Mouse (Mus musculus): ENCODE measurements around the gene Rnf43. TPM values are rescaled to one million over a fixed set of nuclear protein-coding genes. Genes with fewer than 3 reads are reported as not detected.

Gene Rnf43
- total RNA-seq, 2 experiments from 2014 or later: 3.4 to 4.0 TPM

DNA sequence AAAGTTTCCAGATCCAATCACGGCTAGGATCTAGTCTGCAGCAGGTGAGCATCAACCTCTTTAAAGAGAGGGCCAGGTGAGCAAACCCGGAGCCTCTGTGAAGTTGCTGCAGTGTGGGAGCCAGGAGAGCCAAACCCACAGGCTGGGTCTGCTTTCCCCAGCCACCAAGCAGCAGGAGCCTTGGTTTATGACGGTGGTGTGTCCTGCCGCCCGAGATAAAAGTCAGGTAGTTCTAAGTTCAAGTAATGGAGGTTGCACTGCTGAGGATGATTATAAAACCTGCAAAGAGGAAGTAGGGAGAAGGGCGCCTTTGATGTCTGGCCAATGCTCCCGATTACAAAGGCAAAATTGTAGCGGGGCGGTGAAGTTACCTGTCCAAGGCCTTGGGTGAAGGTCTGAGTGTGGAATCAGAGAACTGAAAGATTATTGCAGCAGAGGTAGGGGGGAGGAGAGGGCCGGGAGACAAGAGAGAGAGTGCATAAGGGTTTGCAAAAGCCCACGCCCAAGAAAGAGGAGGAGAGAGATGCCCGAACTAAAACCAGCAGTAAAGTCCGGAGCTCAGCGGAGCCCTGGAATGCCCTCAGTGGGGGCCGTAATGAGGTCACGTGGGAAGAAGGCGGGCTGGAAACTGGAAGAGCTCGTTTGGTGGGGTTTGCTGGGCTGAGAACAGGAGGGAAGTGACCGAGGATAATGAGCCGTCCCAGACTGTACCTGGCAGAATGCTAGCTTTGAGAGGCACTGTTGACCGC, 47.2 kb downstream of the Rnf43 start:
- ATAC-seq (ENCODE audit: poor library complexity, severe bottlenecking): peak; percentile 72

DNA sequence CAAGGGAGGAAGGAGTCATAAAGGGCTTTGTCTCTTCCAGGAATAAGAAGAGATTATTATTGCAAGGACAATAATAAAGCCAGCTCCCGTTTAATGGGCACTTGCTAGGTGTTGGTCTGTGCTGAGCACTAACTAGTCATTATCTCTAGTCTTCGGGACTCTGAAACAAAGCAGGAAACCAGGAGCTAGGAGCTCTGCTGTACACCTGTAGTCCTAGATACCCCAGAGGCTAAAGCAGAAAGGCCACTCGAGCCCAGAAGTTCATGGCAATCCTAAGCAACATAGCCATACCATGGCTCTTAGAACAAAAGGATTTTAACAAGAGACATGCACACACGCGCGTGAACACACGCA, 47.7 kb downstream of the Rnf43 start:
- no peak for ATAC-seq (ENCODE audit: poor library complexity, severe bottlenecking)

DNA sequence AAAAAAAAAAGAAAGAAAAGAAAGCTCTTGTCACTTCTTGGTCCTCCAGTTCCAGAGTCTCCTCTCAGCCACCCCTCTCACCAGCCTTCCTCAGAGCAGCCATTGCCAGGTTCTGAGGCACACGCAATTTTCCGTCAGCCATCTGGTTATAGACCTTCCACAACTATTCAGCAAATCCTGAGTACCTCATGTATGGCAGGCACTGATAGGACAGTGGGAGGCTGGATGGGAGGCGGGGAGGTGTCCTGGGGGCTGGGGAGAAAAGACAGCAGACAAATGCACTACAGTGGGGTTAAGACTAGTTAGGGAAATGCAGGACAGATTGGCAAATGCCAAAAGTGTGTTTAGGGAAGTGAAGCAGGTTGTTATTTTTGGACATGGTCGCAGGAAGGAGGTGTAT, 49.7 kb downstream of the Rnf43 start:
- no peak for ATAC-seq (ENCODE audit: poor library complexity, severe bottlenecking)

DNA sequence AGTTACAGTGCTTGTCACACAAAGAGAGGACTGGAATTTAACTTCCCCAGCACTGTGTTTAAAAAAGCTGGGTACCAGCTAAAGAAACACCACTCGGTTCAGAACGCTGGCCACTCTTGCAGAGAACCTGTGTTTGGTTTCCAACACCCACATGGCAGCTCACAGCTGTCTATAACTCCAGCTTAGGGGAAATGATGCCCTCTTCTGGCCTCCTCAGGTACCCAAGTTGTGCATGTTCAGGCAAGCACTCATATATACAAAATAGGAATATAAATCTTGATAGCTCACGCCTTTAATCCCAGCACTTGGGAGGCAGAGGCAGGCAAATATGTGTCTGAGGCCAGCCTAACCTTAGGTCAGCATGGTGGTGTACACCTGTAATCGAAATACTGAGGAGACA, 53.5 kb downstream of the Rnf43 start:
- no peak for ATAC-seq (ENCODE audit: poor library complexity, severe bottlenecking)

DNA sequence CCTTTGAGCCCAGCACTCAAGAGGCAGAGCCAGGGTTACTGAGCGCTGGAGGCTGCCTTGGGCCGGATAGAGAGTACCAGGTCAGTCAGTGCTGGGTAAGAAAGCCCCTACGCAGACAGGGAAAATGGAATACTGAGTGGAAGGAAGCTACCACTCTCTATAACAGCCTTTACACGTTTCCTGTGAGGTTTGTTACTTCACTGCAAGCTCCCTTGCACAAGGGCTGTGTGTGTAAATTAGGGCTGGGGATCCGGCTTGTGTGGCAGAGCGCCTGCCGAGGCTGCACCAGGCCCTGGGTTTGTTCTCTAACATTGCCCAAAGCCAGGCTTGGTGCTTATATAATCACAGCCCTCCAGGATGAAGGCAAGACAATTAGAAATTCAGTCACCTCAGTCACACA, 57.0 kb downstream of the Rnf43 start:
- ATAC-seq (ENCODE audit: poor library complexity, severe bottlenecking): peak; percentile 94

DNA sequence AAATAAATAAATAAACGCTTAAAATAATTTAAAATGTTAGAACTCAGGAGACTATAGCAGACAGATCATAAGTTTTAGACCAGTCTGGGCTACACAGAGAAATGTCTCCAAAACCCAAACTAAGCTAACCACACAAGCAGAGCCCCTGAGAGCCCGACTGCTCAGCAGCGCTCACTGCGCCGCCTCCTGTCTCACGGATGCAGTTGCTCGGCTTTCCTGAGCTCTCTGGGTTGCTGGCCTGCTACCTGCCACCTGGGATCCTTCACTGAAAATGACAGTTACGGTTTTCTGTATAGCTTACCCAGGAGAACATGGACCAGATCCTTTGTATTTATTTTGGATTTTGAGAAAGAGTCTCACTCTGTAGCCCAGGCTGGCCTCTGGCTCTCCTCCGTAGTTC, 57.8 kb downstream of the Rnf43 start:
- no peak for ATAC-seq (ENCODE audit: poor library complexity, severe bottlenecking)

DNA sequence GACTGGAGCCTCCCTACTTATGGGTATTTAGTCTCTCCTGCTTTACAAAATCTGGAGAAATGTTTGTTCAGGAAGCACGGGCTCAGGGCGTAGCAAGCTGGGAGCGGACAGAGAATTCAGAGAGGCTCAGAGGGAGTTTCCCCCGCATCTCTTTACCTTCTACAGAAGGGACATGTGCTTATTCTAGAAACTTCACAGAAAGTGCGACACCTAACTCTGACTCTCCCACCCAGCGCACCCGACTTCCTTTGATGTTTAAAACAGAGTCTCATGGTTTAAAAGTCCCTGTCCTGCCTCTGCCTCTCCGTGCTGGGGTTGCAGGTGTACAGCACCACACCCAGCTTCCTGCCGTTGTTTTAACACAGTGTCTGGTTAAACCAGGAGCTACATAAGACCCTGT, 58.3 kb downstream of the Rnf43 start:
- ATAC-seq (ENCODE audit: poor library complexity, severe bottlenecking): no peak

DNA sequence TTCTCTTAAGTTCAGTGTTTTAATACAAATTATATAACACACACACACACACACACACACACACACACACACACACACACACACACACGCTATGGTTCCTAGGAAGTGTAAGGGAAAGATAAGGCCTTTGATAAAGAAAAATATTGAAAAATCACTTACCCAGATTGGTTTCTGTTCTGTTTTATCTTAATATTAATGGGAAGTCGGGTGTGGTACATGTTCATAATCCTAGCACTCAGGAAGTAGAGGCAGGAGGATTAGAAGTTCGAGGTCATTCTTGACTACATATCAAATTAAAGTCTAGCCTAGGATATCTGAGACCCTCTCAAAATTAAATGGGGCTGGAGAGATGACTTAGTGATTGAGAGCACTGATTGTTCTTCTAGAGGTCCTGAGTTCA, 59.6 kb downstream of the Rnf43 start:
- ATAC-seq (ENCODE audit: poor library complexity, severe bottlenecking): no peak

DNA sequence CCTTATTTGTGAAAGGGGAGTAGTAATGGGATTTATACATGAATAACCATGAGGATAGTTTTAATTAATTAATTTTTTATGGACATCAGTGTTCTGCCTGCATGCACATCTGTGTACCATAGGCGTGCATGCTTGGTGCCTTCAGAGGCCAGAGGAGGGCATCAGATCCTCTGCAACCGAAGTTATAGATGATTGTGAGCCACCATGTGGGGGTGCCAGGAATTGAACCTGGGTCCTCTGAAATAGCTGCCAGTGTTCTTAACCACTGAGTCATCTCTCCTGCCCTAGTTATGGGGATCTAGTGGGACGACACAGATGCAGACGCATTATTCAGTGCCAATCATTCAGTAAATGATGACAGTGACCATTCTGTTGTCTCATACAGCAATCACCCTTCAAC, 60.4 kb downstream of the Rnf43 start:
- ATAC-seq (ENCODE audit: poor library complexity, severe bottlenecking): no peak

DNA sequence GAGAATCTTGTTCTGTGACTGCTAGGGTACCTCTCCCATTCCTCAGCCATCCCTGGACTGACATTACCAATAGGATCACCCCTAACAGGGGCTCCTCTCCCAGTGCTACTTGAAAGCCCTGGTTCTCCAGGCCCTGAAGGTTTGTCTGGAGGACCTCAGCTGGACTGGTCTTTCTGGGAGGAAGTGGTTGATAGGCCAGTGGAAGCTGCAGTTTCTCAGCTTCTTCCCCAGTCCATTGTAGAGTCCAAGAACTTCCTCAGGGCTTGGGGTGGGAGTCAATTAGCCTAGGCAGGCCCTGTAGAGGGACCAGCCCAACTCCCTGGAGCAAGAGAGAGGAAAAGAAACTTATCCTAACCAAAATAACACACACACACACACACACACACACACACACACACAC, 63.0 kb downstream of the Rnf43 start:
- ATAC-seq (ENCODE audit: poor library complexity, severe bottlenecking): peak; percentile 41; the same call in 1 of the 2 replicates

DNA sequence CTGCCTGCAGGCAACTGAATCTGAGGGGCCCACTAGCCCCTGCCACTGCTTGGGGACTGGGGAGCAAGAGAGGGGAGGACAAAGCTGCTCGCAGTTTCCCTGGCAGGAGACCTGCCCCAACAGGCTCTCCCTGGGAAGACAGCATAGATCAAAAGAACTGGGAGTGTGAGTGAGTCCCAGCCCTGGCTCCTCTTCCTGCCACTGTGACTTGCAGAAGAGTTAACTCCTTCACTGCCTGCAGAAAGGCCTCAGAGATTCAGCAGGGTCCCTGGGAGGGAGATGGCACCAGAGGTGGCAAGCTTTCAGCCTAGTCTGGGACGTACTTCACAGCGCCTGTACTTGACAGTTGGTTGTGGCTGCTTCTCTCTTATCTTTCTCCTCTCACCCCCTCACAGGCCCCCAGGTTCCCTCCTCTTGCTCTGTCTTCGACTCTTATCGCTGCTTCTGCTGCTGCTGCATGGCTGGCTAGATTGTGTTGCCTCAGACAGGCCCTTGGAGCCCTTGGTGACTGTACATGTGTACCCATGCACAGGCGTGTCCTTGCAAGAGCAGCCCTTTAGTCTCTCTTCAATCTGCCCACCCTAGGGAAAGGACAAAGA, 63.5 kb downstream of the Rnf43 start:
- peak; percentile 51 for ATAC-seq (ENCODE audit: poor library complexity, severe bottlenecking)

DNA sequence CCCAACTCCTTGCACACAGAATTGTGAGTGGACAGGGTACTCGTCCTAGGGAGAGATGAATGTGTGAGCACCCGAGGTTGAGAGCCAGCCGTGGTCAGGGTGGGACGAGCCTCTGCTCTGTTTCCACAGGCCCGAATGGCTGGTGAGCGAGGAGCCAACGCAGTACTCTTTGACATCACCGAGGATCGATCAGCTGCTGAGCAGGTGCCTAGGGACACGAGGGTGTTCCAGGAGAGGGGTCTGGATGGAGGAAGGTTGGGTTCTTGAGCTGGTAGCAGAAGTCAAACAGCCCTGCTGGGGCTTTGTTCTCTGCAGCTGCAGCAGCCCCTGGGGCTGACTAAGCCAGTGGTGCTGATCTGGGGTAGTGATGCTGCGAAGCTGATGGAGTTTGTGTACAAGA, 64.5 kb downstream of the Rnf43 start:
- ATAC-seq (ENCODE audit: poor library complexity, severe bottlenecking): no peak

DNA sequence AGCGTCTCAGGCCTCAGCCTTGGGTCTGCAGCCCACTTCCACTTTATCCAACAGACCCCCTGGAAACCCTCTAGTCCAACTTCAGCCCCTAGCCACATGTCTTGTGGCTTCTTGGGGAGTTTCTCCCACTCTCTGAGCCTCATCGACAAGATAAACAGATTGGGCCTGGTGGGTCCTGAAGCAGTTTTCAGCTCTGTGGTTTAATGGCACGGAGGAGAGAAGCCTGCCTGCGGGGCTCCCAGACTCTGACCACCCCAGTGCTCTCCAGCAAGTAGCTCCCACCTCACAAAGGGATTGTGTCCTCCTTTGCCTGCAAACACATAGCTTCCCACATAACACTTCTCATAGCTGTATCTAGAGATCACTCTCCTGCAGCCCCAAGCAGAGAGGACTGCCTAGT, 64.9 kb downstream of the Rnf43 start:
- no peak for ATAC-seq (ENCODE audit: poor library complexity, severe bottlenecking)

DNA sequence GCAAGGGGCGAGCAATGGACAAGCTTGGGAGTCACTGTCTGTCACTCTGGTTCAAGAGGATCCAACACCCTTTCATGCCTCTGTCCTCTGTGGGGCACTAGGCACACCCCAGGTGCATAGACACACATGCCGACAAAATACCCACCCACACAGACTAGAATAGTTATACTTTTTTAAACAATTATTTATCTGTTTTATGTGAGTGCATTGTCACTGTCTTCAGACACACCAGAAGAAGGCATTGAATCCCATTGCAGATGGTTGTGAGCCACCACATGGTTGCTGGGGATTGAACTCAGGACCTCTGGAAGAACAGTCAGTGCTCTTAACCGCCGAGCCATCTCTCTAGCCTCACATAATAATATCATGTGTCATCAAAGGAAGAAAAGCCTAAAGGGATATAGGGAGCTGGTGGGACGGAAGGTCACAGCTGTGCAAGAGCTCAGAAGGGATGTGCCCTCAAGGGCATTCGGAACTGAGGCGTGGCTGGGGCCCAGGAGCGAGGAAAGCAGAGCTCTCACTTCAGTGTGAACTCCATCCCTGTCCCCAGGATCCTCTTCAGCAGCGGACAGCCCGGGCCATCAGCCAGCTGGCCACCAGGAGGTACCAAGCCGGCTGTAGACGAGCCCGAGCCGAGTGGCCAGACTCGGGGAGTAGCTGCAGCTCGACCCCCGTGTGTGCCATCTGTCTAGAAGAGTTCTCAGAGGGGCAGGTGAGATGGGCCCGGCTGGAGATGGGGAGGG, 66.5 kb downstream of the Rnf43 start:
- no peak for ATAC-seq (ENCODE audit: poor library complexity, severe bottlenecking)

DNA sequence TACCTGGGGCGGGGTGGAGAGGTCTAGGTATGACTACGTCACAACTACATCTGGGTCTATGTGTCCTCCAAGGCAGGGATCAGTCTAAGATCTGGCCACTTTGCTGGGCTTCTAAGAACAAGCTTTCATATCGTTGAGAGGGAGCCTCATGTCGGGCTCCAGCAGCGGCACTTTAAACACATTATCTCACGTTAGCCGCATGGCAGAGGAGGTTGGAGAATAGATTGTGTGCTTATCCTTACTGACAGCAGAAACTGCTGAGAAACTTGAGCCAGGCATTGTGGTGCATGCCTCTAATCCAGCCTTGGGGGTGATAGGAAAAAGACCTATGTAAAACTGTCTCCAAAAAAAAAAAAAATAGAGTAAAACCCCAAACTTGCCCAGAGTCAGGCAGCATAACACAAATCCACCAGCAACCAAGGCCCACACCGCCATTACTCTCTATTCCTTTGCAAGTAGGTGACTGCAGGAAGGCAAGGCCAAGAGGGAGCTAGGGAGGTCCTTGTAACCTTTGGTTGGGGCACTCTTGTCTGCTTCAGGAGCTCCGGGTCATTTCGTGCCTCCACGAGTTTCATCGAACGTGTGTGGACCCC, 67.2 kb downstream of the Rnf43 start:
- no peak for ATAC-seq (ENCODE audit: poor library complexity, severe bottlenecking)

DNA sequence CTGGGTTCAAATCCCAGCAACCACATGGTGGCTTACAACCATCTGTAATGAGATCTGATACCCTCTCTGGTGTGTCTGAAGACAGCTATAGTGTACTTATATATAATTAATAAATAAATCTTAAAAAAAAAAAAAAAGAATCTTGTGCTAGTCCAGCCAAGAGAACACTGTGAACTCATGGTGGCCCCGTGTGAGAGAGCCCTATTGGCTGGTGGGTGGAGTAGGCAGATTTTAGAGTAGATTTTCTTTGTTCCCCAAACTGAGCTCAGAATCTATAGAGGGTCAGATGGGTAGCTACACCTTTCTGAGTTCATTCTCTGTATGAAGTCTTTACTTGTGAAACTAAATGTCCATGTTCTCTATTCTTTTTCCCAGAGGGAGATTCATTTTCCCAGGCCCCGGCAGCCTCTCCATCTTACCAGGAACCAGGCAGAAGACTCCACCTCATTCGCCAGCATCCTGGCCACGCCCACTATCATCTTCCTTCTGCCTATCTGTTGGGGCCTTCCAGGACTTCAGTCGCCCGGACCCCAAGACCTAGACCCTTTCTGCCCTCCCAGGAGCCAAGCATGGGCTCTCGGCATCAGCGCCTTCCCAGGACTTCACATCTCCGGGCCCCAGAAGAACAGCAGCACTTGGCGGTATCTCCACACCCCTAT, 68.3 kb downstream of the Rnf43 start:
- no peak for ATAC-seq (ENCODE audit: poor library complexity, severe bottlenecking)

DNA sequence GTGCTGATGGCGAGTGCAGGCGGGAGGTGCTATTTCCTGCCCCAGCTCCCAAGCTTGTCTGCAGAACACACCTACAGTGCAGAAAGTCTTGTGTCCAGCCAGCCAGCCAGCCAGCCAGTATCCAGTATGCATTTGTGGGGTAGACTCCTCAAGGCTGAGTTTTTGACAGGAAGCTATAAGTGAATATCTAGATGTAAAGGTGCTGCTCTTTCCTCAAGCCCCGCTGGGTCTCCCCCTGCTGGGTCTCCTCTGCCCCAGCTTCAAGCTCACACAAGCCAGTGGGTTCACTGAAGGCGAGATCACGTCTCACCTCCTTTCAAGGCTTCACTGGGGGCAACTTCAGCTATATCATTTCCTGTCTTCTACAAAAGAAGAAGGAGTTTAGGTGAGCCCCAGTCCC, 71.8 kb downstream of the Rnf43 start:
- ATAC-seq (ENCODE audit: poor library complexity, severe bottlenecking): no peak

DNA sequence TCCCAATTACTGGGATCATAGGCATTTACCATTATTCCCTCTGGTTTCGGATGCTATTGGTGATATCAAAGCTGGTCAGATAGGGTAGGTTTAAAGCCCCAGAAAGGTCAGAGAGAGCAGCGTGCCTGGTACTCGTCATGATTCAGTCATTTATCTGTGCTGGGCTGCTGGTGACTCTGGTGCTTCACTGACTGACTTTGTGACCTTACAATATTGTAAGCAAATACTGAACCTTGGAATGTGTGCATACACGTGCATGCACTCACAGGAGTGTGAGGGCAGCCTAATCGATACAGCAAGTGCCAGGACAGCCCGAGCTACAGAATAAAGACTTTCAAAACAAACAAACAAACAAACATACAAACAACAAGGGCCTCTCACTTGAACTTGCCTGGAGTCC, 73.2 kb downstream of the Rnf43 start:
- no peak for ATAC-seq (ENCODE audit: poor library complexity, severe bottlenecking)

DNA sequence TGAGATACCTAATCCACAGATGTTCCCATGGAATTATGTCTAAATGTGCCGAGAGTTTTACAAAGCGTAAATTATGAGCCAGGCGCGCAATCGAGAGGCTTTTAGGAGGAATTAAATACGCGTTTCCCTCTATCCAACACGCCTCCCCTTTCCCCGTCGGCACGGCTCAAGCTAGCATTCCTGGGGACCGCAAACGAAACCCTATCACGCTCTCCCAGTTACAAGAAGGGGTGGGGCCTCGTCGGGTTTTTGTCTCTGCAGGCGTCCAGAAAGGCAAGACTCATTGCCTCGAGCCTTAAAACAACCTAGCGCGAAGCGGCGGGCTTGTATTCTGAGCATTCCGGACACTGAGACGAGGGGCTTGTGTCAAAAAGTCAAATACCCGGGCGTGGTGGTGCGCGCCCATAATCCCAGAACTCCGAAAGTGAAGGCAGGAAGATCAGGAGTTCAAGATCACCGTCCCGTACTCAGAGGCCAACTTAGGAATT, 74.2 kb downstream of the Rnf43 start:
- peak; percentile 36; the same call in 1 of the 2 replicates for ATAC-seq (ENCODE audit: poor library complexity, severe bottlenecking)

DNA sequence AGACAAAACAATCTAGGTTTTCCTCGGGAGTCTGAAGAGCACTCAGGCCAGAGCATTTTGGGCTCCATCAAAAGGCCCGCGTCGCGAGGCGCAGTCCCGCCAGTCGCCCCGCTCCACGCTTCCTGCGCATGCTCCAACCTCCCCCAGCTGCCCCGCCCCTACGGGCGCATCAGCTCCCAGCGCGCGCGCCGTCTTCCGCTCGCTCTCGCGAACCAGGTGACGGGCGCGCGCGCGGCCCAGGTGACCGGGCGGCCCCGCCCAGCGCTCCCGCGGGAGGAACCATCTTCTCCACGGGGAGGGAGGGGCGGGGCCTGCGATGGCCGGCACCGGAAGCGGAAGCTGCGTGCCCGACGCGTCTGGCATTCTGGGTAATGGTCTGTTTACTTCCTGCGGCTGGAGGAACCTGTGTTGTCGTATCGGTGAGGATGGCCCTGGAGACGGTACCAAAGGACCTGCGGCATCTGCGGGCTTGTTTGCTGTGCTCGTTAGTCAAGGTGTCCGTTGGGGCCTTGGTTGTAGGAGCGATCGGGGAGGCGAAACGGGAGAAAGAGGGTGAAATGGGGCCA, 74.7 kb downstream of the Rnf43 start, which contains the start of gene Supt4a:
Gene Supt4a, plus strand, starts transcription at position 378 of the 566 bp plus-strand sequence.
- peak; percentile 88 for ATAC-seq (ENCODE audit: poor library complexity, severe bottlenecking)

DNA sequence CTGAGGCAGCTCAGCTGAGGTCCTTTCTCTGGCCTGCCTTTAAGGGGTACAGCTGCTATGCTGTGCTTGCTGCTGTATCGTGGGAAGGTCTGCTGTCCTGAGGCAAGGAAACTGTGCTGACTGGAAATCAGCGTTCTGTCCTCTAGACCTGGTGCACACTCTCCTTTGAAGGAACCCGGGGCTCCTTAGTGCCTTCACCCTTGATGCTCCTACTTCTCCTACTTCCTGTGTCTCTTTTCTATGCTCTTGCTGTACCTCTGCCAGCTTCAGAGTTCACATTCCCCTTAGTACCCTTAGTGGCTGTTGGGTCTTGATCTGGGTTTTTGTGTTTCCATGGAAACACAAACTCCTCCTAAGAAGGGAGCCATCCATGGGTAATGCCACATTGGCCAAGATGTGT, 81.2 kb downstream of the Rnf43 start:
- no peak for ATAC-seq (ENCODE audit: poor library complexity, severe bottlenecking)
